Mouse (Mus musculus) left cerebral cortex, adult 2 months (tissue): Measurements from ENCODE around the gene Cpne2. TPM values are rescaled to one million over a fixed set of nuclear protein-coding genes. Genes with fewer than 3 reads are reported as not detected.

Experiments
- DNase-seq, 2 experiments: peaks; one replicate each; pipeline ENCODE4 v3.0.0; 2021 to 2022; ENCODE audit warnings: low spot score in 2 of 2, mixed read lengths in 1 of 2; ENCODE audit errors: extremely low spot score in 1 of 2
- H3K27ac ChIP-seq: fragments of 200-600 bp; 2 replicates; pipeline ENCODE4 v1.8.1; 2022
- H3K4me3 ChIP-seq: fragments of 200-600 bp; 2 replicates; pipeline ENCODE4 v1.8.1; 2022
- CTCF ChIP-seq: fragments of 200-600 bp; IDR thresholded peaks from 2 replicates; pipeline ENCODE4 v1.8.1; 2022; ENCODE audit warnings: antibody characterized with exemption, mild to moderate bottlenecking, moderate library complexity
- intact Hi-C: fragments of 180-260 bp; cut with DNase I; formaldehyde crosslinking; loops from one replicate; pipeline ENCODE4 v1.15.1; 2025
- total RNA-seq, 2 experiments: library from RNA; stranded (reverse); gene quantifications; 2 replicates each; pipeline ENCODE4 v1.2.3; 2021

Gene Cpne2
- total RNA-seq, 2 experiments from 2014 or later = 19.9 to 26.1 TPM

GRCm38 (mm10) chr8:94519021-94519420, 13.8 kb upstream of the Cpne2 start:
- Histone ChIP-seq H3K27ac (no peak overlapping the region), H3K4me3 (no peak overlapping the region)
- no peak for DNase-seq
- TF ChIP-seq CTCF = no peak
- intact Hi-C loops = no loop called here

- DNase-seq = no peak
- Histone ChIP-seq H3K27ac (no peak overlapping the region), H3K4me3 (no peak overlapping the region)
- intact Hi-C loops = loop anchor here (10.0 kb wide), 1 partner anchor 293 kb away; the partner anchor contains the start of gene Ccl17
- no peak for TF ChIP-seq CTCF
These were observed 11.3 kb upstream of the Cpne2 start for GRCm38 (mm10) chr8:94521481-94521880.

GRCm38 (mm10) chr8:94522482-94522881, 10.3 kb upstream of the Cpne2 start:
- intact Hi-C loops = loop anchor here (10.0 kb wide), 1 partner anchor 292 kb away; the partner anchor contains the start of gene Ccl17
- TF ChIP-seq CTCF = no peak
- H3K4me3 ChIP-seq = no peak overlapping the region
- H3K27ac ChIP-seq = no peak overlapping the region
- no peak for DNase-seq

GRCm38 (mm10) chr8:94524554-94524953, 8.2 kb upstream of the Cpne2 start:
- no peak overlapping the region for H3K27ac ChIP-seq
- no peak for DNase-seq
- no peak overlapping the region for H3K4me3 ChIP-seq
- intact Hi-C loops = loop anchor here (10.0 kb wide), 1 partner anchor 290 kb away; the partner anchor contains the start of gene Ccl17
- TF ChIP-seq CTCF = no peak

- H3K4me3 ChIP-seq = no peak overlapping the region
- intact Hi-C loops = loop anchor here (10.0 kb wide), 1 partner anchor 288 kb away; the partner anchor contains the start of gene Ccl17
- no peak overlapping the region for H3K27ac ChIP-seq
- DNase-seq = no peak
- TF ChIP-seq CTCF = no peak
These were observed 5.6 kb upstream of the Cpne2 start for GRCm38 (mm10) chr8:94527178-94527577.

- peak; percentile 79 for TF ChIP-seq CTCF
- peak; percentile 42 to 43 for DNase-seq
- Histone ChIP-seq H3K4me3 (no peak overlapping the region), H3K27ac (no peak overlapping the region)
- intact Hi-C loops = loop anchor here (1.0 to 10.0 kb wide), 2 partner anchors 56 to 287 kb away; partner anchors contain the start of gene Ccl17
These were observed 4.5 kb upstream of the Cpne2 start for GRCm38 (mm10) chr8:94528245-94528644.

GRCm38 (mm10) chr8:94529875-94530274, 2.9 kb upstream of the Cpne2 start:
- TF ChIP-seq CTCF = no peak
- intact Hi-C loops = loop anchor here (10.0 kb wide), 1 partner anchor 285 kb away; the partner anchor contains the start of gene Ccl17
- DNase-seq = no peak

GRCm38 (mm10) chr8:94530643-94531042, 2.1 kb upstream of the Cpne2 start:
- no peak overlapping the region for H3K4me3 ChIP-seq
- intact Hi-C loops = no loop called here
- TF ChIP-seq CTCF = no peak
- no peak for DNase-seq
- no peak overlapping the region for H3K27ac ChIP-seq

More at GRCm38 (mm10) chr8:94529875-94530274, 2.9 kb upstream of the Cpne2 start:
- no peak overlapping the region for H3K4me3 ChIP-seq
- no peak overlapping the region for H3K27ac ChIP-seq

GRCm38 (mm10) chr8:94532000-94532399, 790 bp upstream of the Cpne2 start:
- intact Hi-C loops = loop anchor here (2.0 kb wide), 1 partner anchor 171 kb away; no protein-coding TSS in a partner anchor

GRCm38 (mm10) chr8:94532525-94532872, 291 bp upstream of the Cpne2 start:
- peak in 1 of 2 experiments; percentile 16 for DNase-seq
- TF ChIP-seq CTCF = no peak
- intact Hi-C loops = loop anchor here (2.0 kb wide), 1 partner anchor 170 kb away; no protein-coding TSS in a partner anchor
- Histone ChIP-seq H3K4me3 (peak overlapping the region; percentile 62), H3K27ac (0 out of 2 replicates have a peak overlapping the region, but pooled peaks have one; percentile 4)

More at GRCm38 (mm10) chr8:94532000-94532399, 790 bp upstream of the Cpne2 start:
- H3K4me3 ChIP-seq = peak overlapping the region; percentile 62
- no peak for DNase-seq
- no peak for TF ChIP-seq CTCF
- H3K27ac ChIP-seq = no peak overlapping the region

GRCm38 (mm10) chr8:94534612-94535011, 1.8 kb downstream of the Cpne2 start:
- TF ChIP-seq CTCF = no peak
- intact Hi-C loops = no loop called here
- no peak for DNase-seq

GRCm38 (mm10) chr8:94535631-94536030, 2.8 kb downstream of the Cpne2 start:
- TF ChIP-seq CTCF = no peak
- Histone ChIP-seq H3K4me3 (no peak overlapping the region), H3K27ac (no peak overlapping the region)
- intact Hi-C loops = no loop called here
- no peak for DNase-seq

More at GRCm38 (mm10) chr8:94534612-94535011, 1.8 kb downstream of the Cpne2 start:
- Histone ChIP-seq H3K4me3 (no peak overlapping the region), H3K27ac (no peak overlapping the region)

GRCm38 (mm10) chr8:94537456-94537855, 4.7 kb downstream of the Cpne2 start:
- Histone ChIP-seq H3K4me3 (no peak overlapping the region), H3K27ac (no peak overlapping the region)
- no peak for DNase-seq
- intact Hi-C loops = no loop called here
- no peak for TF ChIP-seq CTCF
